ENCODE assay signal across 24 mouse cellular contexts in the genomic region with DNA sequence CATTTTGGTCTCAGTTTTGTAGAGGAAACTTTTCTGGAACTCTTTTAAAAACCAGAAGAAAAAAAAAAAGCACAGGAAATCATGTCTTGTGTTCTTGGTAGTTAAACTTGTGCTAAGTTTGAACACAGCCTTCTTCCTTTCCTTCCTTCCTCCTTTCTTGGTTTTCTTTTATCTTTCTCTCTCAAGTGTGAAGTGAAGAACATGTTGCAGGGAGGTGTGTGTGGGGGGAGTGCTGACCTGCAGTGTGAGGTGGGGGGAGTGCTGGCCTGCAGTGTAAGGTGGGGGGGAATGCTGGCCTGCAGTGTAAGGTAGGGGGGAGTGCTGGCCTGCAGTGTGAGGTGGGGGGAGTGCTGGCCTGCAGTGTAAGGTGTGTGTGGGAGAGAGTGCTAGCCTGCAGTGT.
"Had no signal": no experiment of that assay in that cellular context is flagged by ENCODE, and none has a peak within 500 bp of the region (broad histone marks: within the 10 kb centered on the region; RNA-seq: fewer than 3 reads in every experiment).

No protein-coding gene starts in this region.

- H3K36me3 ChIP-seq: heart, embryonic 10.5 days; heart, embryonic 12.5 days; hindbrain, embryonic 10.5 days; hindbrain, embryonic 13.5 days; hindbrain, embryonic 15.5 days; kidney, embryonic 15.5 days; limb, embryonic 10.5 days; limb, embryonic 12.5 days had no signal

- H3K9me3 ChIP-seq: heart, embryonic 10.5 days; heart, embryonic 12.5 days; hindbrain, embryonic 10.5 days; hindbrain, embryonic 13.5 days; hindbrain, embryonic 15.5 days; kidney, embryonic 15.5 days; limb, embryonic 10.5 days; limb, embryonic 12.5 days had no signal

- ATAC-seq: intestine, embryonic 16.5 days had no signal

- H3K9ac ChIP-seq: heart, embryonic 12.5 days; hindbrain, embryonic 13.5 days; hindbrain, embryonic 15.5 days; kidney, embryonic 15.5 days; limb, embryonic 12.5 days had no signal

- H3K27me3 ChIP-seq: hindbrain, embryonic 13.5 days; hindbrain, embryonic 15.5 days had no signal

- H3K27ac ChIP-seq: gastrocnemius, adult 2 months; hindbrain, embryonic 10.5 days; hindbrain, embryonic 13.5 days; hindbrain, embryonic 15.5 days; hindbrain, postnatal 0 days; kidney, embryonic 15.5 days; kidney, postnatal 0 days; left cerebral cortex, adult 2 months; limb, embryonic 10.5 days; limb, embryonic 12.5 days had no signal

- DNase-seq: gastrocnemius, adult 2 months; gastrocnemius, postnatal 10 days; gastrocnemius, postnatal 25 days; heart, adult 18-20 months; heart, postnatal 10 days; heart, postnatal 4 days; kidney, adult 11 months; kidney, adult 2 months; kidney, adult 9 months; kidney, postnatal 14 days; kidney, postnatal 36 days; liver had no signal

- H3K4me1 ChIP-seq: hindbrain, embryonic 13.5 days; hindbrain, embryonic 15.5 days had no signal

- H3K4me3 ChIP-seq: gastrocnemius, adult 2 months; heart, embryonic 10.5 days; heart, embryonic 12.5 days; hindbrain, embryonic 10.5 days; hindbrain, embryonic 13.5 days; hindbrain, embryonic 15.5 days; kidney, embryonic 15.5 days; left cerebral cortex, adult 2 months; limb, embryonic 10.5 days; limb, embryonic 12.5 days had no signal

- H3K4me2 ChIP-seq: heart, embryonic 12.5 days; hindbrain, embryonic 13.5 days; hindbrain, embryonic 15.5 days; kidney, embryonic 15.5 days; limb, embryonic 12.5 days had no signal
